Mouse (Mus musculus): ENCODE results near the gene Wfdc1.

The Wfdc1 gene

DNA sequence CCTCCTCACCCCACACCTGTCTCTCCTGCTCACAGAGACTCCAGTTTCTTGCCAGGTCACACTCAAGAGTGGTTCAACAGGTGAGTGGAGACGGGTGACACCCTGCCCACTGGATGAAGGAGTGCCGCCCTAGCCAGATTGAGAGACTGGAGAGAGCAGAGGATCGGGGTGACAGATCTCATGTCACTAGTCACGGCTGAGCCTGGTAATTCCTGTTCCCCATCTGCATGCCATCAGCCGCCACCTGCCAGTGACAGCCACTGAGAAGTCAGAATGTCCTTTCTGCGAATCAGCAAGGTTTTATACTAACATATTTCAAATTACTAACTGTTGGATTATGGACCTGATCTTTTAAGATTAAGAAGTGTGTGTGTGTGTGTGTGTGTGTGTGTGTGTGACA is 24.4 kb downstream of the Wfdc1 start:
- in situ Hi-C loops (cut with MboI, MseI): no loop called here

DNA sequence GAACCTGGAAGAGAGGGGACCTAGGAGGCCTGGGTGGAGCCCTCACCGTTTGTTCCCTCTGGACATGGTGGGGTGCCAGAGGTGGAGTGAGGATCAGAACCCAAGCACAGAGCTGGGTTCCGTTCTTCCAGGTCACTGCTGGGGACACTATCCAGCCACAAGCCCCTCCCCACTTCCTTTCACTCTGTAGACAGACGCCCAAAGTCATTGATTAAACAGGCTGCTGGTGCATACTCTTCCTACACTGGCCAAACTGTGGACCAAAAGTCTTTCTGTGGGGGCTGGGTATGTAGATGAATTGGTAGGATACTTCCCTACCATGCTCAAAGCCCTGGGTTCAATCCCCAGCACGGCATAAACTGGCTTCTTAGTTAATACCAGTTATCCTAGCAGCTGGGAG is 25.8 kb downstream of the Wfdc1 start:
- in situ Hi-C loops (cut with MboI, MseI): no loop called here

DNA sequence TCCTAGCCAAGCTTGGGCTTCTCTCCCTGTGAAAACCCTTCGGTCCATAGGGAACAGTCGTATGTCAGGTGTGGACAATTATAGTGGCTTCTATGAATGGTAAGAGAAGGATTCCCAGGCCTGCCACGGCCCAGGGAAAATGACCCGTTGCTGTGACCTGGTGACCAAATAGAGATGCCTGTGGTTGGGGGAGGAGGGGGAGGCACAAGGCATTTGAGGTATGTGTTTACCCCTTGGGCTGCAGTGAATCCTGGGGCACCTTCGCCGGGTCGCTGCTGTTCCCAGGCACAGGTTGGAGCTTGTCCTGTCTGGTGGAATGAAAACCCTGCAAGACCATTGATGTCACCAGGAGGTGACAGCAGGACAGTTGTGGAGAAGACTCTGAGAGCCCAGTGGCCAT is 28.5 kb downstream of the Wfdc1 start:
- in situ Hi-C loops (cut with MboI, MseI): loop anchor here (5.0 kb wide), 1 partner anchor 153 kb away; no protein-coding TSS in a partner anchor

DNA sequence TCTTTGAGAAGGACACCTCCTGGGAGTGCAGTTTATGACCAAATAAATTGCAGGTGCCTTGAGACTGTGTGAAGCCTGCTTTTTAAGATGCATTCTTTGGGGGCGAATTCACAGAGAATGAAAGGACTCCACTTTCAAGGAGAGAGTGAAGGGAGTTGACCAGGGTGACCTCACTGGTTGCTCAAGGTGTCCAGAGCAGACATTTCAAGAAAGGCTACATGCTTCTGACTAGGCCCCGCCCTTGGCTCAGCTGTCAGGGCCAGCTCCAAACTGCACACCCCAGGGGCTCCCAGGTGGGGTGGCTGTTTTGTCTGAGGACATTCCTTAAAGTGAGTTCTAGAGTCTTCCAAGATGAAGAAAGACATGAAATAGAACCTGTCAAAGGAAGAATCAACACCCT is 31.0 kb downstream of the Wfdc1 start:
- in situ Hi-C loops (cut with MboI, MseI): loop anchor here (5.0 kb wide), 1 partner anchor 150 kb away; no protein-coding TSS in a partner anchor

DNA sequence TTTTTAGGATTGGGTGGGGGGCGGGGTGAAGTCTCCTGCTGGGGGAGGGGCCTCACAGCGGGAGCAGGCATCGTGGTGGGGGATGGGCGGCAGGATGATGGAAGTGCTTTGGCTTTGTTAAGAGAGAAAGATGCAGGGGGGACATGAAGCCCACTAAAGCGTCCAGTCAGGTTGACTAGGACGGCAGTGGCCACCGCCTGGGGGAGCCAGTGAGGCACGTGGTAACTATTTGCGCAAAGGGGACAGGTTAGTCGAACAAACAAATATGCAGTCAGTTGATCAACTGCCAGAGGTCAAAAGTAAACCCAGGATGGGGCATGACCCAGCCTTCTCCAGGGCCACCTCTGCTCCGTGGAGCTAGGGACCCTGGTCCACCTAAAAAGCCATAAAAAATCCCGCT is 32.8 kb downstream of the Wfdc1 start:
- in situ Hi-C loops (cut with MboI, MseI): loop anchor here (5.0 kb wide), 1 partner anchor 148 kb away; no protein-coding TSS in a partner anchor

DNA sequence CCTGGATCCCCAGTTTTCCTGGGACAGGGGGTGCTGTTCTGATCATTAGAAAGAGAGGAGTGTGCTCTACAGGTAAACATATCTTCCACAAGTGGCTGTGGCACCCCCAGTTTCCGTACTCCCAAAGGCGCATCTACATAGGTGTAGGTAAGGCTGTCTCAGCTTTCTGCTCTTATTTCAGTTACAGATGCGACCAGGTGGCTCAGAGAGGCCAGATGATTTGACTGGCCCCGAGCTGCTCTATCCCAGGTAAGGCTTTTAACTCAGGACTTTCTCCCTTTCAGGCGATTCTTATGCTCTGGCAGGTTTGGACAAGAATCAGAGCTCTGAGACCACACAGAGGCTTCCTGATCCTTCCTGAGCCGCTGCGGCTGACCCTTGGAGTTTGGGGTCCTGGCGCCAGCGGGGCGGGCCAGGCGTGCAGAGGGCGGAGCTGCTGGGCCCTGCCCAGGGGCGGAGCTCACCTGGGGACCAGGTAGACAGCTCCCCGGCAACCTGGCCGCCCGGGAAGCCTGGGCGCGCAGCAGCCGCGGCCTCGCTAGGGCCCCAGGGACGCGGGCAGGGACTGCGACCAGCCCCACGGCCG is 33.5 kb downstream of the Wfdc1 start, which contains the start of gene Atp2c2:
TSS of gene Atp2c2 (plus strand) at position 461 of the 586 bp plus-strand sequence.
- in situ Hi-C loops (cut with MboI, MseI): loop anchor here (5.0 kb wide), 1 partner anchor 148 kb away; no protein-coding TSS in a partner anchor

DNA sequence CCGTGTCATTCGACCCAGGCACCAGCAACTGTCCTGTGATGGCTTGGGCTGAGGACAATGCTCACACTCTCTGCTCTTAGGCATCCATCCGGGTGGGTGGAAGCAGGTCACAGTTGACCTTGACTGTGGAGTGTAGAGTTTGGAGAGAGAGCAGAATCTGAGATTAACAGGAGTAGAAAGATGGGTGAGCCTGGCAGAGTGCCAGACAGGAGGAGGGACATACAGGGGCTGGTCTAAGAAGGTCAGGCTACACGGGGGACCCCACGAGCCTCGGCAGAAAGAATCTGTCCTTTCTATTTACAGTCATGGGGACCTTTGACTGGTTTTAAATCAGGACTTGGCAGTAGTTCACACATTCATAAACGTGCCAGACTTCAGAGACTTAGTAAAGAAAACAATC is 36.8 kb downstream of the Wfdc1 start:
- in situ Hi-C loops (cut with MboI, MseI): no loop called here

DNA sequence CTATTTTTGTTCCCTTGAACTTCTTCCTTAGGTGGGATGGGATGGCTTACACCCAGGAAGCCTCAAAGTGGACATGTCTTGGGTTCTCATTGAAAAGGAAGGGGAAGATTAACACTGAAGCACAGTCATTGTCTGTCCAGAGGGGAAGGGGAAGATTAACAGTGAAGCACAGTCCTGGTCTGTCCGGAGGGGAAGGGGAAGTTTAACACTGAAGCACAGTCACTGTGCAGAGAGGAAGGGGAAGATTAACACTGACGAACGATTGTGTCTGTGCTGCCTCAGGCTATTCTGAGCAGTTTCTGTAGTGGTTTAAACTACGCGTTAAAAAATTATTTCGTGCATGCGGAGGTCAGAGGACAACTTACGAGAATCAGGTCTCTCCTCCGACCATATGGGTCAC is 41.0 kb downstream of the Wfdc1 start:
- in situ Hi-C loops (cut with MboI, MseI): no loop called here

DNA sequence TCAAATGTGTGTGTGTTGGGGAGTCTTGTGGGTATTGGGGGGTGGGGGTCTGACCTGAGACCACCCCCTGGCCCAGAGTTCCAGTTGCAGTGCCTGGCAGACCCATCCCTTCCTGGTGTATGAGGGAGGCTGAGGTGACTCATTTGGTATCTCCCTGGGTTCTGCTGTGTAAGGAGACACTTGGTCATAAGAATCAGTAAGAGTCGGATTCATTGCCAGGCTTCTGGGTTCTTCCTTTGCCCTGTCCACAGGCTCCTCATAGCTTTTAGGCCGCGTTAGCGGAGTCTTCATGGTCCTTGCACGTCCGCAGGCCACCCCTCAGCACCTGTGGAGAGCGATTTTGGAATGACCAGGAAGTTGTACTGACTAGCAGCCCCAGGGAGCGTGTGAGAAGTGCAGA is 42.3 kb downstream of the Wfdc1 start:
- in situ Hi-C loops (cut with MboI, MseI): no loop called here

DNA sequence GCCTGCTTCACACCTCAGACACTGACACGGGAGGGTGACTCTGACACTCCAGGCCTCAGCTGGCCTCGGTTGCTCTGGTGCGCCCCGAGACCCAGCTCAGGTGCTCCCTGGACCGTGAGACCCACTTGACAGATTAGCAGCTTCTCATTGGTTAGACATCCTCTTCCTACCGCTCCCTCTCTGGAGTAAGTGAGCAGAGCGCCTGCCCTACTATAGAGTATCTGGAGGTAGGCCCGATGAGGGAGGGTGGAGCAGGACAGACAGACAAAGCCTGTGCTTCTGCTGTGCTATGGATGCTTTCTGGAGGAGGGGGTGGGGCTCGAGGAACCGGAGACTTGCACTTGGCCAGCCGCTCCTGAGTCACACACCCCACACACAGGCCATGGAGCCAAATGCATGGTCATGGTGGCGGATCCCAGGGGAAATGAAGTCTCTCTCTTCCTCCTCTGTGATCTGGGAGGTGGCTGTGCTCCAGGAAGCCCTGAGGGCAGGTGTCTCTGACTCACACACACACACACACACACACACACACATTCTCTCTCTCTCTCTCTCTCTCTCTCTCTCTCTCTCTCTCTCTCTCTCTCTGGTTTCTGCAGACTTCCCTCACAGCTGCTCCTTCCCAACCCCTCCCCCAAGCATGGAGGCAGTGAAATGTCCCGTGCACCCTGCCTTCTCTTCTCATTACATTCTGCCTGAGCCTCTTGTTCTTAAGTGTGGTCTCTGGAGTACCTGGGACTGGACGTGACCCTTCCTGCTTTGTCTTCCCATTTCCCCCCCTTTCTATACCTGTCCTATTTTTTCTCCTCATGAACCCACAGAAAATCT is 42.9 kb downstream of the Wfdc1 start:
- in situ Hi-C loops (cut with MboI, MseI): no loop called here

DNA sequence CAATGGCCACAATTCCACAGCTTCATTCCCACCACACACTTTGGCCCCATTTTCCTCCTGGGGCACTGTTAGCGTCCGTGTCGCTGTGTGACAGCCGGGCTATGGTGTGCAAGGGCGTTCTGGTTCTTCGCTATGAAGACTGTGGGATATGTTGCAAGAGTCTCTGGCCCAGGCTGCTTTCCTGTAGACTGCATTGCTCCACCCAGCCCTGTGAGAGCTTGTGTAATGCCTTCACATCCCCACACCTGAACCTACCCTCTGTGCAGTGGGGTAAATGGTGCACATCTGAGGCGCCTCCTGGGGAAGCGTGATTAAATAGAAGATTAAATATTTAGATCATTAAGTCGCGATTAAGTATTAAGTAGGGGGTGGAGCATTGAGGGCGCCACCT is 43.5 kb downstream of the Wfdc1 start:
- in situ Hi-C loops (cut with MboI, MseI): no loop called here

DNA sequence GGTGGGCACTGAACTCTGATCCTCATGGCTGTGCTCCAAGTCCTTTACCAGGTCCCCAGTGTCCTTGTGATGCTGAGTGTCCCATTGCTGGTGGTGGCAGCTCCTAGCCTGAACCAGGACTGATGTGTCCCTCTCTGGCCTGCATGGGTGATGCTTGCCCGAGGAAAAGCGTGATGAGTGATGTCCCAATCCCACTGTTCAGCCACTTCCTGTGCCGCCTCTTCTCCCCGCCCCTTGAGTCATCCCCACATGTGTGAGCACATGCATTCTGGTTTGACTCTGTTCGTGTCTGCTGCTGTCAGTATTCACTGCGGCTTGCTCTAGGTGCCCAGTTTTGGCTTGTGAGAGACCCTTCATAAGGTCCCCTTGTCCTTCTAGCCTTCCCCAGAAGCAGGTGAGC is 46.1 kb downstream of the Wfdc1 start:
- in situ Hi-C loops (cut with MboI, MseI): no loop called here

DNA sequence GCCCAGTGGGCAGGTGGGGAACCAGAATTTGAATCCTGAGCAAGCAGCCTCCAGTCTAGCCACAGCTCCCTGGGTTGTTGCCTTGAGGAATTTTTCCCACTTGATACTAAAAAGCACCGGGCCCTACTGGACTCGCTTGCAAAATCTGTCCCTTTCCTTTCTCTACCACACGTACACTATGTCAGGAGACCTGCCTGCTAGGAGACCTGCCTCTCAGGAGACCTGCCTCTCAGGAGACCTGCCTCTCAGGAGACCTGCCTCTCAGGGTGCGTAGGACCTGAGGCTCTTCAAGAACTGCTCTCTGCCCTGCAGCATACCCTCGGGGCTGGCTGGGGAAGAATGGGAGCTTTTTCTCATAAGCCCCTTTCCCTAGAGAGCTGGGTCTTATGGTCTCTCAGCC is 47.3 kb downstream of the Wfdc1 start:
- in situ Hi-C loops (cut with MboI, MseI): no loop called here

DNA sequence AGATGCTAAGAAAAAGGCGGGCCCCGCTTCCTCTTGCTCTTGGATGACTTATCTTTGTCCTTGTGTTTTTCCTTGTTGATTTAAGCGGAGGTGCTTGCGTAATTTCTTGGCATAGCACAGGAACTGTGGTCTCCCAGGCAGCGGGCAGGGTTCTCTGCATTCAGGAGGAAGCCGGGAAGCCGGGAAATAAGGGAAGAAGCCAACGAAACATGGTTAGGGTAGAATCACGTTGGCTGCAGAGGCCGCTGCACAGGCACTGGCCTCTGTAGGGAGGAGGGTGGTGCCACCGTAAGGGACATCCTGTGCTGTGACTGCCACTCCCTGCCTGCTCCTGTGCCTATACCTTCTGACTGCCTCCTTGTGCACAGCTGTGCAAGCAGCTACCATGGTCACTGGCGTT is 49.1 kb downstream of the Wfdc1 start:
- in situ Hi-C loops (cut with MboI, MseI): no loop called here

DNA sequence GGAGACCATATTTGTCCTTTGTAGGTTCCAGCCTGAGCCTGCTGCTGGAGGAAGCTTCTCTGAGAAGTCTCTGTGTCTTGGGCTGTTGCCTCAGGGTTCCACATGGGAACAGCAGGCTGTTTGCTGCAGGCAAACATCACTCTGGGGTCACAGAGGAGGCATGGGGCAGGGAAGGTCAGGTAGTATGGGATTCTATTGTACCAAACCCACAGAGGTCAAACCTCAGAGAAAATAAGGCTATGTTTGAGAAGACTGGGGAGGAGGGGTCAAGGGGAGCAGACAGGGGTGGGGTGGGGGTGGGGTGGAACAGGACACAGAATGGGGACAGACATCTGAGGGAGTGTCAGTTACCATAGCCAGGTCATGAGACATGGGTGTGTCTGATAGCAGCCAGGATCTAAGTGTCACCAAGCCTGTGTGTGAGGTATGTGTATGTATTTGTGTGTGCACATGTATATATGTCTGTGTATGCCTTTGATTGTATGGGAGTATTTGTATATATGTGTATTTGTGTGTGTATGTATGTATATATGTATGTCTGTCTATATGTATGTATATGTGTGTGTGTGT is 50.6 kb downstream of the Wfdc1 start:
- in situ Hi-C loops (cut with MboI, MseI): no loop called here

DNA sequence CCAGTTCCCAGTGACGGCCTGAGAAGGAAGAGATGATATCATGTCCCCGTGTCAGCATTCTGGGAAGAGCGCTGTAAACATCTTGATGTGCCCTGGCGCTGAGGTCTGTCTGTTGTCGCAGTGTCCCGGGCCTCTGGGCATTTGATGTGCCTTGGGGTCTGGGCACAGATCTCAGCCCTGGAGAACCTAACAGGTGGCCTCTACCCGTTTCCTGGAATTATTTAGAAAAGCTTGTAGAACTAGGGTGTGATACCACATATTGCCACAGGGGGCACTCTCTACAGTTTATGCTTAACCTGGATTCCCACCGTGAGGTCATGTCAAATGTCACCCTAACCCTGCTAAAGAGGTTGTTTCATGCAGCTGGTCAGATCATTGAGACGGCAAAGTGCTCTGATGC is 51.6 kb downstream of the Wfdc1 start:
- in situ Hi-C loops (cut with MboI, MseI): no loop called here

DNA sequence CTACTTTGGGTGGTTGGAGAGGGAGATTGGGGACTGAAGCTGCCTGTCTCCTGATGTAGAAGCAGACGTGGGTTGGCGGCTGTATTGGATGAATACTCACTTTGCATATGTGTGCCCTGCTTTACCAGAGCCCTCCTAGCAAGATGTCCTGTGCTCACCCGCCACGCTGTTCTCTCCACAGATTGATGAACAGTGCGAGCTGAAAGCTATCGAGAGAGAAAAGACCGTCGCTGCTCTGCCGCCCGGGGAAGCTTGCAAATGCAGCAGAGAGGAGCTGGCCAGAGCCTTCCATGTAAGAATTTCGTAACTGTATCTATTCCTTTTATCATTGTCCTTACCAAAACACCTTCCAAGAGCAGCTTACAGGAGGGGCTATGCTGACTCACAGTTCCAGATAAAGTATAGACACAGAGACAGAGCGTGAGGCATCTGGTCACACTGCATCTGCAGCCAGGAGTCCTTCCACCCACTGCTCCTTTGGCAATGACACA is 52.9 kb downstream of the Wfdc1 start:
- in situ Hi-C loops (cut with MboI, MseI): no loop called here

DNA sequence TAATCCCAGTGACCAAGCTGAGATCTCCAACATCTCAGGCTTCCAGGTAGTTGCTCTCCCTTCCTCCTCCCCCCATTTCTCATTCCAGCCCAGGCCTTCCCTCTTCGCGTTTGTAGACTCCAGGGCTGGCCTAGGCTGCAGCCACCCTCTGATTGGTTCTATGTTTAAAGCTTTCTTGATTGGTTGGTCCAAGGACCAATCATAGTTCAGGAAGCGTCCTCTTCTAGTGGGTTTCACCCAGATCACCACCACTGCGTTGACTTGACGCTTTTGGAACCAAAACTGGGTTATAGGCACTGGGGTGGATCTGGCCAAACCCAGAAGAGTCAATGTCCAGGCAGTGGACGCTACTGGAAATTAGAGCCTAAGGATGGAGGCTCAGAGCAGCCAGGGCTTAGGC is 56.2 kb downstream of the Wfdc1 start:
- in situ Hi-C loops (cut with MboI, MseI): no loop called here

DNA sequence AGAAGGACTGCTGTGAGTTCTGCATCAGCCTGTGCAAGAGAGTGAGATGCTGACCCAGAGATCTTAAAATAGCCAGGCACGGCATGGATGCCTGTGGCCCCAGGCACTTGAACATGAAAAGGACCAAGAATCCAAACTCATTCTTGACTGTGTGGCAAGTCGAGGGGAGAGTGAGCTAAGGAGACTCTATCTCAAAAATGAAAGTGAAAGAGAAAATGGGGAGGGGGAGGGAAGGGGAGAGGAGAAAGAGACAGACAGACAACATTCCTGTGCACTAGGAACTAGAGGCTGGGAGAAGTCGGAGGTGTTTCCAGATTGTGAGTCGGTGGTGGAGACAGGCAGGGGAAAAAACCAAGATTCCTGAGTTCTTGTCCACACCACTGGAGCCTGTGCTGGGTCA is 57.5 kb downstream of the Wfdc1 start:
- in situ Hi-C loops (cut with MboI, MseI): no loop called here

DNA sequence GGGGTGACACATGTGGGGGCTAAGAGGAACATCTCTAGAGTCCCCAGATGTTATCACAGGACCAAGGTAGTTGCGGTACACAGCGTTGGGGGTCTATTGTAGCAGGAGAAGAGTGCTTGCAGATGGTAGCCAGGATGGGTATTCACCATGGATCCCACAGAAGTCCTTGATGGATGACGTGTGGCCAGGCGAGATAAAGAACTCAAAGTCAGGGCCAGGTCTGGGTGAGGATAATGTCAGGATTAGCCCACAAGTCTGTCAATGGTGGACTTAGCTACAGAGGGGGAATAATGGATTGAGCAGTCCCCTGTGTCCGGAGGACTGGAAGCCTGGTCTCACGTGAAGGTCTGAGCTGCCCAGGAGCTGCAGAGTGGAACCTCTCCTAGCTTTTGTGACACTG is 58.4 kb downstream of the Wfdc1 start:
- in situ Hi-C loops (cut with MboI, MseI): no loop called here

DNA sequence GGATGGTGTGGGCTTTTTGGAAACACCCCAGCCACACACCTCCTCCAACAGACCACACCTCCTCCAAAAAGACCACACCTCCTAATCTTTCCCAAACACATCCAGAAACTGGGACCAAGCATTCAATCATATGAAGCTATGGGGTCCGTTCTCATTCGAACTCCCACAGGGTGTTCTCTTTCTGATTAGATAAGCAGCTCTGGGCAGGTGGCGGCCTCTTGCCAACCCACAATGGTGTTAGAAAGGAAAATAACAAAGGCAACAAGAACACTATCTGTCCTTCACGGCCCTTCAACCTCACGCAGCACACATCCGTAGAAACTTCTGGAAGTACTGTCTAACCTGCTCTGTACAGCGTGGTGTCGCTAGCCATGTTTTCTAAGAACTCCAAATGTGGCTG is 60.9 kb downstream of the Wfdc1 start:
- in situ Hi-C loops (cut with MboI, MseI): no loop called here

DNA sequence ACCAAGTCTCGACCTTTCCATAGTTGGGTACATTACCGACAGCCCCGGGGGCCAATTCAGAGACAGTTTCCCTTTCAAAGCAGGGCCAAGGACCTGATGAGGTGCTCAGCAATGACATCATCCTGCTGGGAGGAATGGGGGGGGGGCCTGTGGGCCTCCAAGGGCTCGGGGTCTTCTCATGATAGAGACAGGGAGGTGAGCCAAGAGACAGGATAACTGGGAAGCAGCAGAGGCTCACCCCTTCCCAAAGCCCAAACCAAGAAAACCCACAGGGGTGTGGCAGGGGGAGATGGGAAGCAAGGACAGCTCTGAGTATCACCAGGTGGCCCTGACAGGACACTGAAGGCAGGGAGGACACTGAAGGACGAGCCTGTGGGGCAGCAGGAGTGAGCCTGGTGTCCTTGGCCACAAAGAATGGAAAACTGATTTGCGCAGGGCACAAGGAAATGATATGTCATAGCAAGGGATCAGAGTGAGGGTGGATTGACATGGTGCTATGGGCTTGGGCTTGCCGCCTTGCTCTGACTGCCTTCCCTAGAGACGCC is 62.3 kb downstream of the Wfdc1 start:
- in situ Hi-C loops (cut with MboI, MseI): no loop called here
